Mouse (Mus musculus) myocyte (in vitro differentiated cells): ENCODE data around the gene Palld. TPM values are rescaled to one million over a fixed set of nuclear protein-coding genes. Genes with fewer than 3 reads are reported as not detected.
A peak's percentile ranks its signal among the peaks of the same experiment; 100 is the strongest.

Source experiments
- H3K27me3 ChIP-seq: one replicate; pipeline ENCODE4 v1.6.1; 2011; ENCODE audit not compliant: control insufficient read depth, insufficient read depth, insufficient read length
- H3K36me3 ChIP-seq: one replicate; pipeline ENCODE4 v1.6.1; 2011; ENCODE audit not compliant: control insufficient read depth, insufficient read depth
- H3K4me2 ChIP-seq: one replicate; pipeline ENCODE4 v1.6.1; 2011; ENCODE audit warnings: low read depth, control low read depth
- H3K4me3 ChIP-seq: one replicate; pipeline ENCODE4 v1.5.1; 2011; ENCODE audit warnings: mild to moderate bottlenecking, control low read depth, moderate library complexity
- H3K79me2 ChIP-seq: one replicate; pipeline ENCODE4 v1.6.1; 2011; ENCODE audit not compliant: control insufficient read depth, insufficient read depth
- H3ac ChIP-seq: one replicate; pipeline ENCODE4 v1.6.1; 2011; ENCODE audit not compliant: control insufficient read depth, insufficient read length
- CEBPB ChIP-seq: IDR thresholded peaks from 2 replicates; pipeline ENCODE4 v1.6.1; 2011; ENCODE audit warnings: mild to moderate bottlenecking, moderate library complexity; ENCODE audit not compliant: poor library complexity, insufficient read depth, severe bottlenecking
- E2F4 ChIP-seq: IDR thresholded peaks from one replicate; pipeline ENCODE4 v1.6.1; 2011; ENCODE audit warnings: mild to moderate bottlenecking, control low read depth, moderate library complexity; ENCODE audit not compliant: insufficient read depth
- MAX ChIP-seq: IDR thresholded peaks from one replicate; pipeline ENCODE4 v1.6.1; 2011; ENCODE audit warnings: low read depth, mild to moderate bottlenecking, control low read depth
- MYOD1 ChIP-seq, 3 experiments: IDR thresholded peaks; one replicate each; pipeline ENCODE4 v1.6.1; 2011; ENCODE audit warnings: control low read depth in 2 of 3, low read depth in 2 of 3, mild to moderate bottlenecking in 2 of 3, moderate library complexity in 1 of 3; ENCODE audit not compliant: insufficient read length in 2 of 3, control insufficient read depth in 1 of 3
- MYOG ChIP-seq, 3 experiments: IDR thresholded peaks; one replicate each; pipeline ENCODE4 v1.6.1; 2011; ENCODE audit warnings: control low read depth in 2 of 3, low read depth in 2 of 3, mild to moderate bottlenecking in 2 of 3; ENCODE audit not compliant: insufficient read length in 2 of 3, control insufficient read depth in 1 of 3, insufficient read depth in 1 of 3
- POLR2A ChIP-seq: IDR thresholded peaks from one replicate; pipeline ENCODE4 v1.6.1; 2011; ENCODE audit warnings: low read depth, mild to moderate bottlenecking, control low read depth, moderate library complexity; ENCODE audit not compliant: insufficient read length
- POLR2AphosphoS2 ChIP-seq: IDR thresholded peaks from one replicate; pipeline ENCODE4 v1.6.1; 2011; ENCODE audit warnings: low read depth, control low read depth; ENCODE audit not compliant: insufficient read length
- REST ChIP-seq: IDR thresholded peaks from one replicate; pipeline ENCODE4 v1.6.1; 2011; ENCODE audit warnings: mild to moderate bottlenecking, control low read depth, moderate library complexity; ENCODE audit not compliant: insufficient read depth, insufficient read length
- SRF ChIP-seq: IDR thresholded peaks from one replicate; pipeline ENCODE4 v1.6.1; 2011; ENCODE audit warnings: low read depth; ENCODE audit not compliant: control insufficient read depth, insufficient read length
- TCF12 ChIP-seq: IDR thresholded peaks from one replicate; pipeline ENCODE4 v1.6.1; 2011; ENCODE audit warnings: mild to moderate bottlenecking, control low read depth; ENCODE audit not compliant: poor library complexity, insufficient read depth, severe bottlenecking
- TCF3 ChIP-seq: IDR thresholded peaks from one replicate; pipeline ENCODE4 v1.6.1; 2011; ENCODE audit warnings: low read depth, control low read depth; ENCODE audit not compliant: insufficient read length
- USF1 ChIP-seq: IDR thresholded peaks from one replicate; pipeline ENCODE4 v1.6.1; 2011; ENCODE audit warnings: low read depth, mild to moderate bottlenecking, control low read depth, moderate library complexity
- polyA plus RNA-seq: library from polyadenylated mRNA; unstranded; fragments of >200 nt; fragmentation: generic; extraction: Trizol; gene quantifications from one replicate; pipeline ENCODE4 v1.2.1, GENCODE M21; 2012; ENCODE audit warnings: missing spikeins

Palld gene
- 52.4 TPM for polyA plus RNA-seq

- Histone ChIP-seq H3K4me3 (peak within 1 kb of the TSS; percentile 29), H3ac (no peak within 1 kb of the TSS), H3K36me3 (no peaks in the 10 kb centered on the region), H3K4me2 (peak within 1 kb of the TSS; percentile 53), H3K27me3 (no peaks in the 10 kb centered on the region), H3K79me2 (peaks cover 21% of the 10 kb centered on the region)
- TF ChIP-seq MYOG (IDR thresholded peaks at IDR 0.05; ENCODE audit: control insufficient read depth in 1 of 3, insufficient read depth in 1 of 3, insufficient read length in 2 of 3, low read depth in 2 of 3), result peak in 2 of 3 experiments; percentile 43 to 66
- TF ChIP-seq TCF3, result no peak
- peak; percentile 45 for TF ChIP-seq POLR2A
- TF ChIP-seq CEBPB, result no peak
- TF ChIP-seq MYOD1 (IDR thresholded peaks at IDR 0.05; ENCODE audit: control insufficient read depth in 1 of 3, insufficient read length in 2 of 3, low read depth in 2 of 3), result peak in 2 of 3 experiments; percentile 4 to 46
- no peak for TF ChIP-seq POLR2AphosphoS2
- no peak for TF ChIP-seq USF1
- TF ChIP-seq E2F4, result no peak
- TF ChIP-seq SRF, result peak; percentile 33
Observed at GRCm38 (mm10) chr8:61902521-61902920, at the start of gene Palld. Gene Palld, minus strand, starts transcription at chr8:61902690.

- TF ChIP-seq MAX (no peak), USF1 (no peak), TCF3 (no peak), E2F4 (no peak), MYOG (IDR thresholded peaks at IDR 0.05; ENCODE audit: control insufficient read depth in 1 of 3, insufficient read depth in 1 of 3, insufficient read length in 2 of 3, low read depth in 2 of 3) (no peak), POLR2A (no peak), POLR2AphosphoS2 (no peak), MYOD1 (IDR thresholded peaks at IDR 0.05; ENCODE audit: control insufficient read depth in 1 of 3, insufficient read length in 2 of 3, low read depth in 2 of 3) (no peak), CEBPB (no peak), SRF (no peak), REST (no peak), TCF12 (no peak)
- H3K4me3 ChIP-seq, result no peak overlapping the region
Observed at GRCm38 (mm10) chr8:61937576-61937975, 35.1 kb upstream of the Palld start.

GRCm38 (mm10) chr8:61933243-61933642, 30.8 kb upstream of the Palld start:
- no peak for TF ChIP-seq TCF12
- no peak for TF ChIP-seq MYOD1 (IDR thresholded peaks at IDR 0.05; ENCODE audit: control insufficient read depth in 1 of 3, insufficient read length in 2 of 3, low read depth in 2 of 3)
- no peak for TF ChIP-seq POLR2AphosphoS2
- no peak for TF ChIP-seq MAX
- TF ChIP-seq POLR2A, result no peak
- TF ChIP-seq USF1, result no peak
- no peaks in the 10 kb centered on the region for H3K36me3 ChIP-seq
- H3K27me3 ChIP-seq, result no peaks in the 10 kb centered on the region
- no peak overlapping the region for H3ac ChIP-seq
- no peak overlapping the region for H3K4me2 ChIP-seq
- no peaks in the 10 kb centered on the region for H3K79me2 ChIP-seq
- H3K4me3 ChIP-seq, result no peak overlapping the region

More at GRCm38 (mm10) chr8:61937576-61937975, 35.1 kb upstream of the Palld start:
- Histone ChIP-seq H3K36me3 (no peaks in the 10 kb centered on the region), H3K4me2 (no peak overlapping the region), H3ac (no peak overlapping the region), H3K79me2 (no peaks in the 10 kb centered on the region), H3K27me3 (no peaks in the 10 kb centered on the region)

- Histone ChIP-seq H3K36me3 (no peaks in the 10 kb centered on the region), H3K79me2 (no peaks in the 10 kb centered on the region), H3ac (no peak within 1 kb of the TSS), H3K27me3 (no peaks in the 10 kb centered on the region), H3K4me3 (peak within 1 kb of the TSS; percentile 29), H3K4me2 (peak within 1 kb of the TSS; percentile 82)
- TF ChIP-seq MYOD1 (IDR thresholded peaks at IDR 0.05; ENCODE audit: control insufficient read depth in 1 of 3, insufficient read length in 2 of 3, low read depth in 2 of 3) (no peak), REST (no peak), MAX (no peak), TCF12 (no peak), USF1 (no peak), SRF (no peak), POLR2A (no peak)
Observed at GRCm38 (mm10) chr8:61927777-61928494, 25.4 kb upstream of the Palld start, which contains the start of gene Ddx60. Gene Ddx60, plus strand, starts transcription at chr8:61928087.

- Histone ChIP-seq H3K36me3 (no peaks in the 10 kb centered on the region), H3K79me2 (no peaks in the 10 kb centered on the region), H3ac (no peak overlapping the region), H3K4me3 (no peak overlapping the region), H3K27me3 (no peaks in the 10 kb centered on the region), H3K4me2 (no peak overlapping the region)
- peak; percentile 60 for TF ChIP-seq TCF12
- TF ChIP-seq E2F4, result no peak
- TF ChIP-seq MYOG (IDR thresholded peaks at IDR 0.05; ENCODE audit: control insufficient read depth in 1 of 3, insufficient read depth in 1 of 3, insufficient read length in 2 of 3, low read depth in 2 of 3), result peak in 1 of 3 experiments; percentile 15
- TF ChIP-seq POLR2AphosphoS2, result no peak
- peak; percentile 15 for TF ChIP-seq TCF3
- TF ChIP-seq MYOD1 (IDR thresholded peaks at IDR 0.05; ENCODE audit: control insufficient read depth in 1 of 3, insufficient read length in 2 of 3, low read depth in 2 of 3), result peak in 1 of 3 experiments; percentile 47
Observed at GRCm38 (mm10) chr8:61924518-61924917, 22.0 kb upstream of the Palld start.
